Mouse (Mus musculus): ENCODE results near the gene Rasl10b.

GRCm38 (mm10) chr11:83467120-83467652 is 58.2 kb downstream of the Rasl10b start:
- TF ChIP-seq POLR2A (IDR thresholded peaks at IDR 0.05; ENCODE audit: low read depth, low read length) (no peak), CTCF (IDR thresholded peaks at IDR 0.05; ENCODE audit: extremely low read depth, insufficient read depth, insufficient read length, insufficient replicate concordance) (no peak)

All from spleen, adult 2 months (tissue).